Mouse (Mus musculus) adrenal gland, adult 8-10 months (tissue): ENCODE data around the gene Pik3r2. TPM values are rescaled to one million over a fixed set of nuclear protein-coding genes. Genes with fewer than 3 reads are reported as not detected.

ENCODE experiments used
- DNase-seq: peaks from one replicate; pipeline ENCODE4 v3.0.0; 2022
- total RNA-seq, 4 experiments: library from RNA; stranded (reverse); gene quantifications; 2 replicates each; pipeline ENCODE4 v1.2.4; 2022

Gene Pik3r2
- total RNA-seq, 4 experiments from 2014 or later, result 44.0 to 73.8 (median 57.9) TPM

- no peak for DNase-seq
These were observed 24.6 kb upstream of the Pik3r2 start for GRCm38 (mm10) chr8:70801156-70801555.

DNA sequence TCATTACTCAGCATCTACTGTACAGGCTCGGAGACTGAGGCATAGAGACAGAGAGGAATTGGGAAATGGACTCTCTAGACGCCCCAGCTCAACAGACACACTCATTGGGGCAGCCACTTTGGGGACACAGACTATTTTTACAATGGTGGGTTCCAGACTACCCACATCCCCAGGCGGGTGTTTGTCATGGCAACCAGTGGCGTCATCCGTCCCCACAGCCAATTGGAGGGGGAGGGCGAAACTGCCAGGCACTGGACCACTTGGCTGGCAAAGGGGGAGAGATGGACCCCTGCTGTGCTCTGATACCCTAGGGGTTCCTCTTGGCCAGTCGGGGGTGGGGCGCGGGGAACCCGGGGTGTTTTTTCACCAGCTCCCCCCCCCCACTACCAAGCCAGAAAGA lies 24.1 kb upstream of the Pik3r2 start:
- DNase-seq, result no peak

DNA sequence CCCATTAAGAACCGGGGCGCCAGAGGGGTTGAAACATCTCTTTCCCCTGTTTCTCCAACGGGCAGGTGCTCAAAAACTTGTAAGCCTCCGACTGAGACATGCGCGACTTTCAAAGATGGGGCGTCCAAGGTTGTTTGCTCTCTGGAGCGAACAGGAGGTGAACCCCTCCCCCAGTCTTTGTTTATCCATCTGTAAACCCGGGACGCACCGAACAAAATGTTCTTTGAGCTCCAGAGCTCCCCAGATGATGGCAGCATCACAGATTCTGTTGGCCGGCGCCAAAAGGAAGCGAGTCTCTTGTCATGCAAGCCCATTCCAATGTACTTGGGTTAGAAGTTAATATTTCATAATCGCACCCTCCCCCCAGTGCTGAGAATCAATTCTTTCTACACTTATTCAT lies 21.8 kb upstream of the Pik3r2 start:
- DNase-seq, result no peak

- peak; percentile 87 for DNase-seq
These were observed 20.9 kb upstream of the Pik3r2 start for GRCm38 (mm10) chr8:70797081-70798070.

- no peak for DNase-seq
These were observed 20.0 kb upstream of the Pik3r2 start for GRCm38 (mm10) chr8:70796403-70797080.

- DNase-seq, result no peak
These were observed 18.9 kb upstream of the Pik3r2 start for GRCm38 (mm10) chr8:70795370-70795769.

DNA sequence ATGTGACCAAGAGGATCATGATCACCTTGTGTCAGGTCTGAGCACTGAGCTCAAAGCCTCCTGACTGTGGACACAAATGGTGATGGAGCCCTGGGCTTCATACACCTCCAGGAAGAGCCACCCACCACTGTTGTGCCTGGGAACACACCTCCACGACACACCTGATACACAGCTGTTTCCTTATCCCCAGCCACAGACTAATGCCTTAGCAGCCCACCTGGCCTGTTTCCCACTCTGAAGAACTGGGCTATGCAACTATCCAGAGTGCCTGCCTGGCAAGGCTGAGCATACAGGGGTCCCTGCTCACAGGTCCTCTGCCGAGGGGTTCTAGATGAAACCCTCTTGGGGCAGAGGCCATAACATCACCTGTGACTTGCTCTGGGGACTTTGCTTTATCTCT lies 17.7 kb upstream of the Pik3r2 start:
- DNase-seq, result no peak

GRCm38 (mm10) chr8:70792700-70793099 lies 16.2 kb upstream of the Pik3r2 start:
- no peak for DNase-seq

- DNase-seq, result peak; percentile 96
These were observed 15.6 kb upstream of the Pik3r2 start for GRCm38 (mm10) chr8:70791975-70792691.

GRCm38 (mm10) chr8:70791294-70791701 lies 14.8 kb upstream of the Pik3r2 start:
- DNase-seq, result no peak

DNA sequence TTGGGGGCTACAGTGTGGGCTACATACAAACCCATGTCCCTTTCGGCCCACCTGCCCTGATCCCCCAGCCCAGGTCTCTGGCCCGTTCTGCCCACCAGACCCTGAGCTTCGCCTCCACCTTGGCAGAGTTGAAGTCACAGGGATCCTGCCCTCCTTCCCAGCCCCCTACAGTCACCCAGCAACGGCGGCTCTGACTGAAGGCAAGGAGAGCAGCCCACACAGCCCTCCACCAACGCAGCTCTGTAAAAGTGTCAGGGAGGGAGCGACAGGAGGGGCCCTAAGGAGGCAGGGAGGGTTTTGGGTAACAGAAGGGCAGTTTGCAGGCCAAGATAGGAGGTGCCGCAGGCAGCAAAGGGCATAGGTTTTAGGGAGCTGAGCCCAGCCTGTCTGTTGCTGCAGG lies 14.3 kb upstream of the Pik3r2 start:
- DNase-seq, result no peak

- no peak for DNase-seq
These were observed 12.5 kb upstream of the Pik3r2 start for GRCm38 (mm10) chr8:70789046-70789445.

- DNase-seq, result no peak
These were observed 11.6 kb upstream of the Pik3r2 start for GRCm38 (mm10) chr8:70787941-70788667.

DNA sequence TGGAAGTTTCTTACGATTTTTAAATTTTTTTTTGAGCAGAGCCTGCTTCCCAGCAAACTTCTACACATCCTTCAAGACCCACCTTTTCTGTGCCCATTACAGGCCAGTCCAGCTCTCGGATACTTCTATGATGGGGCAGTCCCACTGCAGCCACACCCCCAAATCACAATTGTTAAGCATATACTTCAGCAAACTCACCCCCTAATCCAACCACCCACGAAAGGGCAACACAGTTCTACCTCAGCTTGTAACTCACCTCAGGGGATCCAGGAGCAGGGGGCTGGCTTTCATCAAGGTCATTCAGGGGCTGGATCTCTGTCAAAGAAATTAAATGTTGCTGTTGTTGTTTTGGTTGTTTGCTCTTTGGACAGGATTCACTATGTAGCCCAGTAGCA lies 10.5 kb upstream of the Pik3r2 start:
- no peak for DNase-seq

- no peak for DNase-seq
These were observed 10.0 kb upstream of the Pik3r2 start for GRCm38 (mm10) chr8:70786291-70787050.

DNA sequence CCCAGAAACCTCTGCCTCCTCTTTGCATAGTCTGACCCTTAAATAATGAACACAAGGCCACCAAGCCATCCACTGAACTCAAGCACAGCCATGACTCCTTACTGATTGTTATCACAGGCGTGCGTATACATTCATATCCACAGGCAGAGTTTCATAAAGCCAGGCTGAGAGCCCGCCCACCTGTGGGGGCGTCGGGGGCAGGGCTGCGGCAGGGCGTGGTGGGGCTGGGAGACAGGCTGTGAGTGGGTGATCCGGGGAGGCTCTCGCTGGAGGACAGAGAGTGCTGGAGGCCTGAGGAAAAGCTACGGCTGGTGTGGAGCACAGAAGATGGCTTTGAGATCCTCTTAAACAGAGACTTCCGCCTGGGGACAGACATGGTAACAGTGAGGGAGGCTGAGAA lies 3.6 kb upstream of the Pik3r2 start:
- DNase-seq, result no peak

DNA sequence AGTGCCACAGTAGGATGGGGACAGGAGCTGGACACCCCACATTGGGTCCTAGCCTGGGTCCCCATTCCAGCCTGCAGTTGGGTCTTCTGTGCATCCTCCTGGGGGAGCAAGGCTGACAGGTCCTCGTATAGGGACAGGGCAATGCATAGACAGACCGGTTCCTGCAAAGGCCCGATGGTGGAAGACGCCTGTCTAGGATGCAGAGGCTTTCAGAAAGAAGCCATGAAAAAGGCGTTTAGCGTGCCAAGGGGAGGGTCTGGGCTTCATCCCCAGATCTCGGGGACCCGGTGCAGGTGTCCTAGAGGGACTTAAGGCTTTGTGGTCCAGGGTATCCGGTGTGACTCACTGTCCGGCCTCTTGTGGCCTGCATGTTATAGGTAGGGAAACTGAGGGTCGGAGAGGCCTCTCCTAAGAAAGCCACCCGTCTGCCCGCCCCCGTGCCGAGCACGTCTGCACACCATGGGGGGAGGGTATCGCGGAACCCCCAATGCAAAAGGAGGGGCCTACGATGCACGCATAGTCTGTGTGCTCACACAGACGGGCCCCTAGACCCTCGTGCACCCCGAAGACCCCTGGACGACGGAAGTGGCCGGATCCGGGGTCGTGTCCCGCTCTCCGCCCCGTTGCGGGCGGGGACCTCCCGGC lies 540 bp downstream of the Pik3r2 start:
- peak; percentile 55 for DNase-seq

DNA sequence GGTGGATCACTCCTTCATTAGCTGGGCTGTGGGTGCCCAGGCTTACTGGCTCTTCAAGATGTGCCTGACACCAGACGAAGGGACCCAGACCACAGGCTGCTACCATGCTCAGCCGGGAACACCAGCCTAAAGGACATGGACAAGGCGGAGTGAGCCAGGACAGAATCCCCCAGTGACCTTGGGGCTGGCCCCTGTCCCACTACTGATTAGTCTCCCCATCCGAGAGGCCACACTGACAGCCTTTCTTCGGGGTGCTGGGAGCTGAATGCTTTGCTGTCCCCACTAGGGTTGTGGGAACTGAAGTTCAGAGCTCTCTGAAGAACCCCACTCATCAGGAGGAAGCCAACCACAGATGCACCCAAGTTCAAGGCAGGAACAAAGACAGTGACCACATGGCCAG lies 1.3 kb downstream of the Pik3r2 start:
- peak; percentile 24 for DNase-seq

DNA sequence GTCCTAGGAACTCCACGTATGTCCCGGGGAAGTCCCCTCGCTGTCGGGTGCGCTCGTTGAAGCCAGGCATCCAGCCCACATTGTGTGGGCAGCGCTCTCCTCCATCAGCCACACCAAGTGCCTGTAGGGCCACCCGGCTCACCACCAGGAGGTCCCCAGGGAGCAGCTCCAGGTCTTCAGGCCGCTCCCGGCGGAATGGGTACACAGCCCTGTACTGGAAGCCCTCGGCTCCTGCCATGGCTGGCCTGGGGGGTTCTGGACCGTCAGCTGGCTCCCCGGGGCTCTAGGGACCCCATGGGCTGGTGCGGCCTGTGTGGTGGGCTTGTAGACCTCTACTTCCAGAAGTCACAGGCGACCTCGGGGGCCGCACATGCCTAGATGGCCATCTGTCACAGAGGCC lies 1.8 kb downstream of the Pik3r2 start:
- DNase-seq, result peak; percentile 39

- DNase-seq, result no peak
These were observed 2.7 kb downstream of the Pik3r2 start for GRCm38 (mm10) chr8:70773833-70774232.

DNA sequence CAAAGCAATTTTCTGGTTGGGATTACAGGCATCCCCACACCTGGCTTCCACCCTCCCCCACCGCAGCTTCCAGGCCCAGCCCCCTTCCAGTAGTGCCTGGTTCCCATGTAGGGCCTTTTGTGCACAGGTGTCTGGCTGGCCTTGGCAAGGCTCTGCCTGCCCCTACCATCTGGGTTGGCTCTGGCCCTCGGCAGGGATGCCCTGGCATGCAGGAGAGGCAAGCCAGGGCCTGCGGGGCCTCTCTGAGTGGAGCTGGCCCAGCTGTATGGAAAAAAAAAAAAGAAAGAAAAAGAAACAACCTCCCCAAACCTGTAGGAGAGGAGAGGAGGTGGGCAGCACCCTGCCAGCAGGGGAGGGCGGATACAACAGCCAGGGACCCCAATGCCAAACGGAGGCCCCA lies 3.1 kb downstream of the Pik3r2 start:
- DNase-seq, result no peak
